Mouse (Mus musculus): ENCODE measurements at regions not wholly inside any gene's neighbourhood (a gene's known extent, or its start where the extent isn't known, plus 50 kb on each side); places are given as distances from the start of the nearest gene placed in this dataset.

- ATAC-seq (ENCODE audit: insufficient read depth, low FRiP score) = no peak
- H3K4me1 ChIP-seq (ENCODE audit: control insufficient read depth, insufficient read depth, low read length) = peaks cover 16% of the 10 kb centered on the region
- H3K9ac ChIP-seq (ENCODE audit: low read length) = no peak overlapping the region
- WGBS = 93% methylated on average over 7 of the region's 7 CpGs
- no peaks in the 10 kb centered on the region for H3K9me3 ChIP-seq (replicated peaks; ENCODE audit: control insufficient read depth, low read length)
- no peaks in the 10 kb centered on the region for H3K36me3 ChIP-seq (ENCODE audit: control insufficient read depth, insufficient read depth, low read length)
- no peaks in the 10 kb centered on the region for H3K27me3 ChIP-seq (ENCODE audit: control insufficient read depth, insufficient read depth, low read length)
- H3K4me2 ChIP-seq (ENCODE audit: low read depth, low read length) = no peak overlapping the region
- peak overlapping the region; percentile 73; the same call in 1 of the 2 replicates for H3K27ac ChIP-seq (ENCODE audit: low read length)
- H3K4me3 ChIP-seq (replicated peaks; ENCODE audit: low read length) = no peak overlapping the region
Measured at GRCm38 (mm10) chr3:133599731-133600130, 54.8 kb upstream of the Tet2 start.

GRCm38 (mm10) chr3:133600447-133601220 lies 55.7 kb upstream of the Tet2 start:
- Histone ChIP-seq H3K4me2 (ENCODE audit: low read depth, low read length) (peak overlapping the region; percentile 34), H3K4me3 (replicated peaks; ENCODE audit: low read length) (no peak overlapping the region), H3K36me3 (ENCODE audit: control insufficient read depth, insufficient read depth, low read length) (no peaks in the 10 kb centered on the region), H3K9ac (ENCODE audit: low read length) (no peak overlapping the region; the same call in 1 of the 2 replicates), H3K9me3 (replicated peaks; ENCODE audit: control insufficient read depth, low read length) (no peaks in the 10 kb centered on the region), H3K27me3 (ENCODE audit: control insufficient read depth, insufficient read depth, low read length) (no peaks in the 10 kb centered on the region), H3K4me1 (ENCODE audit: control insufficient read depth, insufficient read depth, low read length) (peaks cover 16% of the 10 kb centered on the region), H3K27ac (ENCODE audit: low read length) (peak overlapping the region; percentile 73)
- peak; percentile 81; the same call in 1 of the 2 replicates for ATAC-seq (ENCODE audit: insufficient read depth, low FRiP score)
- WGBS = 20% methylated on average over 11 of the region's 11 CpGs

DNA sequence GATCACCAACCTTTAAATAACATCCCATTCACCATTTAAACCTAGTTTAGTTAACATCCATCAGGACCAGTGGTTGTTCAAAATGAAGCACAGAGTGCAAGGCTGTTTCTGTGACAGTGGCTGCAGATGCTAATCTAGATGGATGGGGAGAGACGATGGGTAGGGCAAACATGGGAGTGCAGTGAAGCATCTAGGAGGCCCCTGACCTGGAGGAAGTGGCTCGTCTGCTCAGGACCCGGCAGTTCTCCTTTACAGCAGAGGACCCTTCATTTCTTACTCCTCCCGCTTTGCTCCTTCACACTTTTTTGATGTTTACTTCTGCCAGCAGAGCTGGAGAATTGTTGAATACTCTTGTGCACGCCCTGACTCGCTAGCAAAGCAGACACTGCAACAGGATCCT lies 60.5 kb upstream of the Tet2 start:
- H3K9me3 ChIP-seq (replicated peaks; ENCODE audit: control insufficient read depth, low read length) = no peaks in the 10 kb centered on the region
- H3K4me3 ChIP-seq (replicated peaks; ENCODE audit: low read length) = no peak overlapping the region
- no peaks in the 10 kb centered on the region for H3K27me3 ChIP-seq (ENCODE audit: control insufficient read depth, insufficient read depth, low read length)
- H3K4me2 ChIP-seq (ENCODE audit: low read depth, low read length) = no peak overlapping the region
- no peaks in the 10 kb centered on the region for H3K36me3 ChIP-seq (ENCODE audit: control insufficient read depth, insufficient read depth, low read length)
- no peak overlapping the region for H3K27ac ChIP-seq (ENCODE audit: low read length)
- ATAC-seq (ENCODE audit: insufficient read depth, low FRiP score) = no peak
- no peak overlapping the region for H3K9ac ChIP-seq (ENCODE audit: low read length)
- peaks cover 10% of the 10 kb centered on the region for H3K4me1 ChIP-seq (ENCODE audit: control insufficient read depth, insufficient read depth, low read length)
- WGBS = 68% methylated on average over 6 of the region's 6 CpGs

GRCm38 (mm10) chr3:133608845-133609261 lies 63.9 kb upstream of the Tet2 start:
- WGBS = 69% methylated on average over 3 of the region's 3 CpGs
- Histone ChIP-seq H3K27ac (ENCODE audit: low read length) (no peak overlapping the region), H3K9me3 (replicated peaks; ENCODE audit: control insufficient read depth, low read length) (no peaks in the 10 kb centered on the region), H3K9ac (ENCODE audit: low read length) (no peak overlapping the region), H3K36me3 (ENCODE audit: control insufficient read depth, insufficient read depth, low read length) (no peaks in the 10 kb centered on the region), H3K27me3 (ENCODE audit: control insufficient read depth, insufficient read depth, low read length) (no peaks in the 10 kb centered on the region), H3K4me3 (replicated peaks; ENCODE audit: low read length) (no peak overlapping the region), H3K4me2 (ENCODE audit: low read depth, low read length) (no peak overlapping the region), H3K4me1 (ENCODE audit: control insufficient read depth, insufficient read depth, low read length) (no peaks in the 10 kb centered on the region)
- ATAC-seq (ENCODE audit: insufficient read depth, low FRiP score) = peak; percentile 47; the same call in 1 of the 2 replicates

- no peaks in the 10 kb centered on the region for H3K36me3 ChIP-seq (ENCODE audit: control insufficient read depth, insufficient read depth, low read length)
- no peaks in the 10 kb centered on the region for H3K4me1 ChIP-seq (ENCODE audit: control insufficient read depth, insufficient read depth, low read length)
- no peak overlapping the region for H3K4me3 ChIP-seq (replicated peaks; ENCODE audit: low read length)
- no peak for ATAC-seq (ENCODE audit: insufficient read depth, low FRiP score)
- no peak overlapping the region for H3K9ac ChIP-seq (ENCODE audit: low read length)
- no peaks in the 10 kb centered on the region for H3K27me3 ChIP-seq (ENCODE audit: control insufficient read depth, insufficient read depth, low read length)
- no peak overlapping the region for H3K4me2 ChIP-seq (ENCODE audit: low read depth, low read length)
- H3K9me3 ChIP-seq (replicated peaks; ENCODE audit: control insufficient read depth, low read length) = no peaks in the 10 kb centered on the region
- H3K27ac ChIP-seq (ENCODE audit: low read length) = no peak overlapping the region
- WGBS = 48% methylated on average over 12 of the region's 12 CpGs
Measured at GRCm38 (mm10) chr3:133613836-133614711, 69.1 kb upstream of the Tet2 start.

- Histone ChIP-seq H3K9ac (ENCODE audit: low read length) (no peak overlapping the region), H3K27ac (ENCODE audit: low read length) (no peak overlapping the region), H3K4me2 (ENCODE audit: low read depth, low read length) (no peak overlapping the region), H3K9me3 (replicated peaks; ENCODE audit: control insufficient read depth, low read length) (no peaks in the 10 kb centered on the region), H3K4me3 (replicated peaks; ENCODE audit: low read length) (no peak overlapping the region), H3K36me3 (ENCODE audit: control insufficient read depth, insufficient read depth, low read length) (no peaks in the 10 kb centered on the region), H3K27me3 (ENCODE audit: control insufficient read depth, insufficient read depth, low read length) (no peaks in the 10 kb centered on the region), H3K4me1 (ENCODE audit: control insufficient read depth, insufficient read depth, low read length) (no peaks in the 10 kb centered on the region)
- WGBS = 42% methylated on average over 14 of the region's 14 CpGs
- no peak for ATAC-seq (ENCODE audit: insufficient read depth, low FRiP score)
Measured at GRCm38 (mm10) chr3:133614712-133615426, 69.9 kb upstream of the Tet2 start.

DNA sequence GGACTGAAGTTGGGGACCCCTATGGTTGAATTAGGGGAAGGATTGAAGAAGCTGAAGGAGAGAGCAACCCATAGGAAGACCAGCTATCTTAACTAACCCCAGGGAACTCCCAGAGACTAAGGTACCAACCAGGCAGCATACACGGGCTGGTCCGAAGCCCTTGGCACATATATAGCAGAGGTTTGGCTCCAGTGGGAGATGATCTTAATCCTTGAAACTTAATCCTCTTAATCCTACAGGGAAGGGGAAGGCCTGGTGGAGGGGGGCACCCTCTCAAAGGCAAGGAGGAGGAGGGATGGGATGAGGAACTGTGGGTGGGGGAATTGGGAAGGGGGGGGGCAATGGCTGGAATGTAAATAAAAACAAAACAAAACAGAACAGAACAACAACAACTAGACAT lies 72.1 kb upstream of the Tet2 start:
- H3K4me2 ChIP-seq (ENCODE audit: low read depth, low read length) = no peak overlapping the region
- no peak overlapping the region for H3K4me3 ChIP-seq (replicated peaks; ENCODE audit: low read length)
- no peaks in the 10 kb centered on the region for H3K27me3 ChIP-seq (ENCODE audit: control insufficient read depth, insufficient read depth, low read length)
- no peaks in the 10 kb centered on the region for H3K9me3 ChIP-seq (replicated peaks; ENCODE audit: control insufficient read depth, low read length)
- WGBS = 93% methylated on average over 2 of the region's 2 CpGs
- no peak for ATAC-seq (ENCODE audit: insufficient read depth, low FRiP score)
- no peak overlapping the region for H3K9ac ChIP-seq (ENCODE audit: low read length)
- H3K27ac ChIP-seq (ENCODE audit: low read length) = no peak overlapping the region
- no peaks in the 10 kb centered on the region for H3K4me1 ChIP-seq (ENCODE audit: control insufficient read depth, insufficient read depth, low read length)
- H3K36me3 ChIP-seq (ENCODE audit: control insufficient read depth, insufficient read depth, low read length) = no peaks in the 10 kb centered on the region

DNA sequence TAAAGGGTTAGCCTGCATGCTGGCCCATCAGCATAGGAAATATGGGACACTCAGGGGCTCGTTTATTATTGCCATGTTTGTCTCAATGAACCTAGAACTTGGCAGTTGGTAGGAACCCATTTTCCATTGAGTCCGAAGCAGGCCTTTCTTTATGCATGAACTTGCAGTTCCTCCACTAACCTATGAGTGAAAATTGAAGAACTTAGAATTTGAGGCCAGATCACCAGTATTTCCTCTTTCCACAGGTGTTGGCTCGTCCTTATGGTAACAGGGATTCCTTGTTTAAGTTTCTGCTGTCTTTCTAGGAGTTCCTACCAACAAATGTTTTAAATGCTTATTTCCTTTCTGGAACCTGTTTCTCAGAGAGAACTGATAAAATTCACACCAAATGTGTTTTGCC lies 73.6 kb upstream of the Tet2 start:
- no peak for ATAC-seq (ENCODE audit: insufficient read depth, low FRiP score)
- WGBS = 78% methylated on average over 3 of the region's 3 CpGs

More for the DNA sequence above, 73.6 kb upstream of the Tet2 start:
- Histone ChIP-seq H3K4me2 (ENCODE audit: low read depth, low read length) (no peak overlapping the region), H3K27me3 (ENCODE audit: control insufficient read depth, insufficient read depth, low read length) (no peaks in the 10 kb centered on the region), H3K4me3 (replicated peaks; ENCODE audit: low read length) (no peak overlapping the region), H3K9me3 (replicated peaks; ENCODE audit: control insufficient read depth, low read length) (no peaks in the 10 kb centered on the region), H3K9ac (ENCODE audit: low read length) (no peak overlapping the region), H3K4me1 (ENCODE audit: control insufficient read depth, insufficient read depth, low read length) (no peaks in the 10 kb centered on the region), H3K36me3 (ENCODE audit: control insufficient read depth, insufficient read depth, low read length) (no peaks in the 10 kb centered on the region), H3K27ac (ENCODE audit: low read length) (no peak overlapping the region)

Data from stomach, embryonic 16.5 days (tissue).